ENCODE assay signal across 18 mouse cellular contexts in genomic region chr9:44070113-44070843, GRCm38 (mm10). TPM values are rescaled to one million over a fixed set of nuclear protein-coding genes. Genes with fewer than 3 reads are reported as not detected.
DNase-seq lines count a peak whose midpoint lies in the region; ATAC-seq and TF ChIP-seq lines count a peak whose summit lies in the region.
"Had no signal": no experiment of that assay in that cellular context is flagged by ENCODE, and none has a peak within 500 bp of the region (broad histone marks: within the 10 kb centered on the region; RNA-seq: fewer than 3 reads in every experiment).

No protein-coding gene starts in this region.

- peak; percentile 42 for DNase-seq in cerebellum, adult 11-12 months
- DNase-seq in cerebellum, adult 2 months = no peak
- DNase-seq in heart, embryonic 10.5 days (ENCODE audit: low spot score) = no peak
- no peak for DNase-seq in heart, postnatal 10 days
- DNase-seq: cerebellum, postnatal 10 days; forebrain, postnatal 0 days had no signal

- TF ChIP-seq CTCF in cerebellum, adult 2 months (IDR thresholded peaks at IDR 0.05; ENCODE audit: borderline replicate concordance, insufficient read depth, low read depth, low read length) = no peak

- intact Hi-C loops in heart, postnatal 10 days (cut with DNase I) = no loop called here

- no peak for ATAC-seq in neural tube, embryonic 13.5 days (ENCODE audit: low read depth)
- no peak for ATAC-seq in neural tube, embryonic 15.5 days (ENCODE audit: low FRiP score)
- no peak for ATAC-seq in liver, embryonic 12.5 days
- ATAC-seq in inflammation-experienced regulatory T-cells, adult 6 months = no peak
- ATAC-seq: forebrain, postnatal 0 days; intestine, embryonic 16.5 days had no signal

- no peak overlapping the region for H3K27ac ChIP-seq in cerebellum, adult 2 months (ENCODE audit: insufficient read depth, low read length)
- H3K27ac ChIP-seq in heart, embryonic 10.5 days = peak overlapping the region; percentile 90
- H3K27ac ChIP-seq in neural tube, embryonic 13.5 days (replicated peaks) = no peak overlapping the region
- no peak overlapping the region for H3K27ac ChIP-seq in neural tube, embryonic 15.5 days (replicated peaks)
- no peak overlapping the region for H3K27ac ChIP-seq in liver, embryonic 12.5 days
- H3K27ac ChIP-seq: lung, embryonic 15.5 days had no signal

- H3K9me3 ChIP-seq in heart, embryonic 10.5 days = no peaks in the 10 kb centered on the region
- H3K9me3 ChIP-seq in neural tube, embryonic 13.5 days = no peaks in the 10 kb centered on the region
- H3K9me3 ChIP-seq in neural tube, embryonic 15.5 days (replicated peaks) = no peaks in the 10 kb centered on the region
- H3K9me3 ChIP-seq in liver, embryonic 12.5 days (replicated peaks) = no peaks in the 10 kb centered on the region
- H3K9me3 ChIP-seq: lung, embryonic 15.5 days had no signal

- peak overlapping the region; percentile 52; the same call in 1 of the 2 replicates for H3K9ac ChIP-seq in neural tube, embryonic 13.5 days
- H3K9ac ChIP-seq in neural tube, embryonic 15.5 days (replicated peaks) = no peak overlapping the region
- H3K9ac ChIP-seq in liver, embryonic 12.5 days = no peak overlapping the region
- H3K9ac ChIP-seq: forebrain, postnatal 0 days; lung, embryonic 15.5 days had no signal

- H3K36me3 ChIP-seq in heart, embryonic 10.5 days = peaks cover 3% of the 10 kb centered on the region; the same call in 1 of the 2 replicates
- no peaks in the 10 kb centered on the region for H3K36me3 ChIP-seq in neural tube, embryonic 13.5 days
- H3K36me3 ChIP-seq in neural tube, embryonic 15.5 days = no peaks in the 10 kb centered on the region
- no peaks in the 10 kb centered on the region for H3K36me3 ChIP-seq in liver, embryonic 12.5 days
- H3K36me3 ChIP-seq: lung, embryonic 15.5 days had no signal

- H3K27me3 ChIP-seq in cerebellum, adult 2 months (ENCODE audit: control insufficient read depth, insufficient read depth, low read length) = no peaks in the 10 kb centered on the region
- H3K27me3 ChIP-seq in heart, embryonic 10.5 days (ENCODE audit: insufficient read depth, poor library complexity, severe bottlenecking) = no peaks in the 10 kb centered on the region
- H3K27me3 ChIP-seq in neural tube, embryonic 13.5 days = peaks cover 4% of the 10 kb centered on the region
- H3K27me3 ChIP-seq in neural tube, embryonic 15.5 days (replicated peaks) = peaks cover 4% of the 10 kb centered on the region; the same call in 1 of the 2 replicates
- peaks cover 45% of the 10 kb centered on the region for H3K27me3 ChIP-seq in liver, embryonic 12.5 days (replicated peaks)

- peak overlapping the region; percentile 7; the same call in 1 of the 2 replicates for H3K4me2 ChIP-seq in neural tube, embryonic 13.5 days
- no peak overlapping the region for H3K4me2 ChIP-seq in neural tube, embryonic 15.5 days
- H3K4me2 ChIP-seq in liver, embryonic 12.5 days = no peak overlapping the region
- H3K4me2 ChIP-seq: lung, embryonic 15.5 days had no signal

- WGBS in cerebellum, adult 2 months = 91% methylated on average over 14 of the region's 14 CpGs
- 30% methylated on average over 14 of the region's 14 CpGs for WGBS in heart, embryonic 10.5 days
- 70% methylated on average over 14 of the region's 14 CpGs for WGBS in neural tube, embryonic 13.5 days
- 79% methylated on average over 14 of the region's 14 CpGs for WGBS in neural tube, embryonic 15.5 days
- WGBS in liver, embryonic 12.5 days (ENCODE audit: insufficient replicate concordance) = 64% methylated on average over 14 of the region's 14 CpGs

- no peak for TF ChIP-seq POLR2A in cerebellum, adult 2 months (IDR thresholded peaks at IDR 0.05; ENCODE audit: borderline replicate concordance, insufficient read depth, low read length)

- no peak overlapping the region for H3K4me3 ChIP-seq in cerebellum, adult 2 months (replicated peaks; ENCODE audit: insufficient read depth, low read depth, low read length)
- peak overlapping the region; percentile 56 for H3K4me3 ChIP-seq in heart, embryonic 10.5 days
- H3K4me3 ChIP-seq in neural tube, embryonic 13.5 days = no peak overlapping the region
- no peak overlapping the region for H3K4me3 ChIP-seq in neural tube, embryonic 15.5 days (replicated peaks)
- H3K4me3 ChIP-seq in liver, embryonic 12.5 days = no peak overlapping the region
- H3K4me3 ChIP-seq: left cerebral cortex, adult 2 months; lung, embryonic 15.5 days had no signal

- H3K4me1 ChIP-seq in cerebellum, adult 2 months (ENCODE audit: control insufficient read depth, insufficient read depth, low read length) = peaks cover 33% of the 10 kb centered on the region
- peaks cover 64% of the 10 kb centered on the region for H3K4me1 ChIP-seq in heart, embryonic 10.5 days
- H3K4me1 ChIP-seq in neural tube, embryonic 13.5 days (replicated peaks) = peaks cover 52% of the 10 kb centered on the region
- peaks cover 31% of the 10 kb centered on the region for H3K4me1 ChIP-seq in neural tube, embryonic 15.5 days
- peaks cover 38% of the 10 kb centered on the region for H3K4me1 ChIP-seq in liver, embryonic 12.5 days

RNA-seq across cellular contexts. Expression of gene Usp2, which starts 3.5 kb away (rescaled TPM):
- polyA plus RNA-seq in cerebellum, adult 2 months (2012; rRNA removed) = 43.5 and 47.1 TPM in 2 replicates
- polyA plus RNA-seq in heart, embryonic 10.5 days (2016; fragmentation: Nextera tagmentation; extraction: Ambion mirVana) = 36.1 and 59.0 TPM in 2 replicates
- total RNA-seq in heart, postnatal 10 days (2021) = 100 to 1,000 TPM; 102 to 150 TPM
- 8.7 and 12.6 TPM in 2 replicates for polyA plus RNA-seq in neural tube, embryonic 13.5 days (2015; fragmentation: Nextera tagmentation; extraction: Ambion mirVana)
- 13.1 and 13.3 TPM in 2 replicates for polyA plus RNA-seq in neural tube, embryonic 15.5 days (2015; fragmentation: Nextera tagmentation; extraction: Ambion mirVana)
- 1.8 and 3.9 TPM in 2 replicates for polyA plus RNA-seq in liver, embryonic 12.5 days (2016; fragmentation: Nextera tagmentation; extraction: Ambion mirVana)
- 1 to 10 TPM in 2 of 3 experiments, under 1 TPM in 1; 0.53 to 5.0 (median 2.2) TPM for polyA plus RNA-seq in inflammation-experienced regulatory T-cells, adult 6 months (2017; shearing (Covaris generic))

RNA-seq across cellular contexts. Expression of gene Thy1, which starts 27.1 kb away (rescaled TPM):
- polyA plus RNA-seq in cerebellum, adult 2 months (2012; rRNA removed) = 860 and 925 TPM in 2 replicates
- polyA plus RNA-seq in heart, embryonic 10.5 days (2016; fragmentation: Nextera tagmentation; extraction: Ambion mirVana) = 0.15 and 1.1 TPM in 2 replicates
- 10 to 100 TPM; 31.3 to 32.3 TPM for total RNA-seq in heart, postnatal 10 days (2021)
- 1.2 and 2.8 TPM in 2 replicates for polyA plus RNA-seq in neural tube, embryonic 13.5 days (2015; fragmentation: Nextera tagmentation; extraction: Ambion mirVana)
- polyA plus RNA-seq in neural tube, embryonic 15.5 days (2015; fragmentation: Nextera tagmentation; extraction: Ambion mirVana) = 13.0 and 26.6 TPM in 2 replicates
- polyA plus RNA-seq in liver, embryonic 12.5 days (2016; fragmentation: Nextera tagmentation; extraction: Ambion mirVana) = 0.19 and 0.20 TPM in 2 replicates
- polyA plus RNA-seq in inflammation-experienced regulatory T-cells, adult 6 months (2017; shearing (Covaris generic)) = 100 to 1,000 TPM; 179 to 228 (median 209) TPM
- total RNA-seq: granulocyte monocyte progenitor cell, adult 5-6 weeks had no signal

RNA-seq across cellular contexts. Expression of gene Mfrp, which starts 31.3 kb away (rescaled TPM):
- 2.7 and 7.3 TPM in 2 replicates for polyA plus RNA-seq in cerebellum, adult 2 months (2012; rRNA removed)
- 0.21 TPM in 1 of 2 replicates, not detected in the other for polyA plus RNA-seq in heart, embryonic 10.5 days (2016; fragmentation: Nextera tagmentation; extraction: Ambion mirVana)
- total RNA-seq in heart, postnatal 10 days (2021) = not detected
- not detected in 2 replicates for polyA plus RNA-seq in neural tube, embryonic 13.5 days (2015; fragmentation: Nextera tagmentation; extraction: Ambion mirVana)
- polyA plus RNA-seq in neural tube, embryonic 15.5 days (2015; fragmentation: Nextera tagmentation; extraction: Ambion mirVana) = 0.08 and 0.28 TPM in 2 replicates
- 0.11 TPM in 1 of 2 replicates, not detected in the other for polyA plus RNA-seq in liver, embryonic 12.5 days (2016; fragmentation: Nextera tagmentation; extraction: Ambion mirVana)
- polyA plus RNA-seq in inflammation-experienced regulatory T-cells, adult 6 months (2017; shearing (Covaris generic)) = not detected
- total RNA-seq: megakaryocyte, adult 5-6 weeks; MEL had no signal
- polyA plus RNA-seq: large intestine, adult 2 months had no signal

RNA-seq across cellular contexts. Expression of gene C1qtnf5, which starts 36.8 kb away (rescaled TPM):
- 26.0 and 29.1 TPM in 2 replicates for polyA plus RNA-seq in cerebellum, adult 2 months (2012; rRNA removed)
- polyA plus RNA-seq in heart, embryonic 10.5 days (2016; fragmentation: Nextera tagmentation; extraction: Ambion mirVana) = 0.50 TPM in 1 of 2 replicates, not detected in the other
- total RNA-seq in heart, postnatal 10 days (2021) = 10 to 100 TPM; 15.5 to 21.3 TPM
- 3.1 and 3.6 TPM in 2 replicates for polyA plus RNA-seq in neural tube, embryonic 13.5 days (2015; fragmentation: Nextera tagmentation; extraction: Ambion mirVana)
- 5.8 and 9.3 TPM in 2 replicates for polyA plus RNA-seq in neural tube, embryonic 15.5 days (2015; fragmentation: Nextera tagmentation; extraction: Ambion mirVana)
- polyA plus RNA-seq in liver, embryonic 12.5 days (2016; fragmentation: Nextera tagmentation; extraction: Ambion mirVana) = 0.23 and 0.28 TPM in 2 replicates
- not detected for polyA plus RNA-seq in inflammation-experienced regulatory T-cells, adult 6 months (2017; shearing (Covaris generic))
- total RNA-seq: granulocyte monocyte progenitor cell, adult 5-6 weeks had no signal

RNA-seq across cellular contexts. Expression of gene Gm49380, which starts 43.0 kb away (rescaled TPM):
- polyA plus RNA-seq in cerebellum, adult 2 months (2012; rRNA removed) = 0.41 and 0.75 TPM in 2 replicates
- 0.07 and 0.18 TPM in 2 replicates for polyA plus RNA-seq in heart, embryonic 10.5 days (2016; fragmentation: Nextera tagmentation; extraction: Ambion mirVana)
- under 1 TPM; 0.10 to 0.12 TPM for total RNA-seq in heart, postnatal 10 days (2021)
- 0.18 and 0.28 TPM in 2 replicates for polyA plus RNA-seq in neural tube, embryonic 13.5 days (2015; fragmentation: Nextera tagmentation; extraction: Ambion mirVana)
- 0.15 and 0.58 TPM in 2 replicates for polyA plus RNA-seq in neural tube, embryonic 15.5 days (2015; fragmentation: Nextera tagmentation; extraction: Ambion mirVana)
- not detected in 2 replicates for polyA plus RNA-seq in liver, embryonic 12.5 days (2016; fragmentation: Nextera tagmentation; extraction: Ambion mirVana)
- not detected for polyA plus RNA-seq in inflammation-experienced regulatory T-cells, adult 6 months (2017; shearing (Covaris generic))
- total RNA-seq: granulocyte monocyte progenitor cell, adult 5-6 weeks; megakaryocyte, adult 5-6 weeks; MEL had no signal
- polyA plus RNA-seq: forebrain, postnatal 0 days; large intestine, adult 2 months; small intestine, adult 2 months had no signal
